Mouse (Mus musculus) urinary bladder, adult 2 months (tissue): ENCODE results near the gene Spaca1. TPM values are rescaled to one million over a fixed set of nuclear protein-coding genes. Genes with fewer than 3 reads are reported as not detected.
"Not testable (repeated sequence)": the region's sequence is repeated elsewhere in the genome, so short reads cannot be mapped to it uniquely, and the experiment has no call there.

Experiments
- DNase-seq: peaks from one replicate; pipeline ENCODE4 v3.0.0; 2022; ENCODE audit warnings: low spot score
- polyA plus RNA-seq: library from polyadenylated mRNA; depleted of rRNA; stranded (reverse); fragments of >200 nt; gene quantifications from 2 replicates; pipeline ENCODE4 v1.2.3, GENCODE M21; 2012; rRNA removed

Gene Spaca1
- polyA plus RNA-seq: 0.19 and 0.54 TPM in 2 replicates

DNA sequence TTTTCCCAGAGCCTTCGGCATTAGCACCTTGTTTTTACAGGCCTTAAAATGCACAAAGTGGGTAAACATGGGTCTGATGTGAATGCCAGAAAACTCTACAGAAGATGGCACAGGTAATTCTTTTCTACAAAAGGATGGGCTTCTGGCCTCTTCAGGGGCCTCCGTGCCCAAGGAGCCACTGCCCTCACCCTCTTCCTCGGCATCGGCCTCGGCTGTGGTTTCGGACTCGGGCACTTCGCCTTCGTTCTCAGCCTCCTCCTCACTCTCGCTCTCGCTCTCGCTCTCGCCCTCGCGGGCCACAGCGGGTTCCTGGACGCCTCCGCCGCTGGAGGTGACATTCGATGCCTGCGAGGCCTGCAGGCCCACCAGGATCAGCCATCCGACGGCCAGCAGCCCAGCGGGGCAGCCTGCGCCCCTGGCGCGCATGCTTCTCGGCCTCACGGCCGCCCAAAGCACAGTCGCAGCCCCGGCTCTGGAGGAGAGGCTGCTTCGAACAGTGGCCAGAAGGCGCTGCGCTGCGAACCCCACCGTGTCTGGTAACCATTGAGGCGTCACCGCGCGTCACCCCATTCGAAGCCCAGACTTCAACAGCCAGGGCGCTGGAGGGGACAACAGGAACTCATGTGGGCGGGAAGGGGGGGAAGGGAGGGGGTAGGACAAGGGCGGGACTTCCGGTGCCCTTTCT is at the start of gene Spaca1:
Spaca1 (minus strand) TSS at position 621 of the 685 bp plus-strand sequence.
- DNase-seq: no peak

DNA sequence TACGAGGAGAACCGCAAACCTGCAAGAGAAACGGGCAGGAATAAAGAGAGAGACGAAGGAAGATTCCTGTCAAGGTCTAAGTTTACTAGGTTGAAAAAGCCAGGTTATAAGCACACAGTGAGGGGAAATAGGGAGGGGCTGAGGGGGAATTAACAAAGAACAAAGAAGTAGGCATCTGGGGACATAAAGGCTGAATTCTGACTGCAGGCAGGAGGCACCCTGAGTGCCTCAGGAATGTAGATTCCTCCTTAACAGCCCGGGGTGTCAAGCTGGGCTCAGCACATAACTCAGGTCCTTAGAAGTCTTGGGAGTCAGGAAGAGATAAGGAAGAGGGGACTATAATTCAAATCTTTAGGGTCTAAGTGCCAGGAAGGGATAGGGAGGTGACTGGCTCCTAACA is 37.3 kb upstream of the Spaca1 start:
- not testable (repeated sequence) for DNase-seq

DNA sequence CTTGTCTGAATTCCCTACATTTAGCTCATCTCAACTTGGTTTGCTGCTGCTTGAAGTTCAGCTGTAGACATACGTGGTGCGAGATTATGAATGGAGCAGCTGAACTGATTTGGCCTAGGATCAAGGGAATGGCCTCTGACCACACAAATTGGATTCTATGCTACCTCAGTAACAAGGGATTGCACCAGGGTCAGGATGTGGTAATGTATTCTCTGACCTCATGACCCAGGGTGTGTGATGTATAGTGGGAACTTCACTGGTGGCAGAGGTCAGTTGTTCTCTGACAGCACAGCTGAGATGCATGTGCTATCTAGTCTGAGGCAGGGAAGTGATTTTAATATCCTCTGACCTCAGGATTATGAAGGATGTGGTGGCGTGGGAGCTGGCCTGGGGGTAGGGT is 31.1 kb upstream of the Spaca1 start:
- DNase-seq: no peak

GRCm38 (mm10) chr4:34069002-34069401 is 19.0 kb upstream of the Spaca1 start:
- DNase-seq: no peak

- DNase-seq: no peak
Measured at GRCm38 (mm10) chr4:34058320-34058719, 8.3 kb upstream of the Spaca1 start.

DNA sequence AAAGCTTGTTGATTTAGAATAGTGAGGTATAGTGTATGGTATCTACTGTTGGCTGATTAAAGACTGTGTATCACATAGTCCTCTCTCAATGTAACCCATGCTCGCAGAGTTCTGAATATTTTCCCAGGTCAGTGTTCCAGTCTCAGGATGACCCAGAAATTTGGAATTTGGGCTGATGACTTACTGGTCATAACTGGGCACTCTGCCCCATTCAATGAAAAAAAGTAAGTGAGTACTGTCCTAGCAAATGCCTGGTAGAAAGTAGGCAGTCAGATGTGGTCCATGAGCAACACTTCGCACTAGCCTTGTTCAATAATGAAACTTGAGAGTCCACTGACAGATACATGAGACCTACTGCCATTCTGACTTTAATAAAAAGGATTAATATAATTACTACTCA is 23.2 kb downstream of the Spaca1 start:
- no peak for DNase-seq

DNA sequence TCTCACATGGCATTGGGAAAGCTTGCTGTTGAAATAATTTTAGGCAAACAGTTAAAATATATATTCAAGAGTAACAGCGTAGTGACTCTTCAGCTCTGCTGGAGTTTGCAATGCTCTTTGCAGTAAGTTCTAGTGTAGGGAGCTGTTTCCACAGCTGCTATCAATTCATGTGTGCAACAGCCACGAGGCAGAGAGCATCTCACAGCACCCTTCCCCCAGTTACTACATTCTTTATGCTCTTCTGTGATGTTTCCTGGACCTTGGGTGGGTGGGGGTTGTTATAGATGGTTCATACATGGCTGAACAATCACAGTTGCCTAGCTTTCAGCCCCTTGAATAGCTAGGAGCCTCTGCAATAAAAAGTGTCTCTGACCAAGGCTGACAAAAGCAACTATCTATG is 28.5 kb downstream of the Spaca1 start:
- DNase-seq: no peak

DNA sequence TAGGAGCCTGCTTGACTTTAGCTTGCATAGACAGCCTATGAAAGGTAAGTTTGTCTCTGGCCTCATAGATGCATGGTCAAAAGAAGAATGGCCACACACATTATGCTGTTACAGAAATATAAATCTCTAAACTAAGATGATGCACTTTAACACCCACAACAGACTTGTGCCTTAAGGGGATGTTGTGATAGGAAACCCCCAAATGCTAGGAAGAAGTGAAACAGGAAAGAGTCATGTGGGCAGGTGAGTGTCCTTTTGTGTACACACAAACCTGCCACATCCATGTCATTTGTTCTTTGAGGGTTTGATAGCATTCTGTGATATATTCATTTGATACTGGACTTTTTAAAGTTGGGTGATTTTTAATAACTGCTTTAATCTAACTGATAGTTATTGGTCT is 53.6 kb downstream of the Spaca1 start:
- no peak for DNase-seq

- no peak for DNase-seq
Measured at GRCm38 (mm10) chr4:33992687-33993086, 57.3 kb downstream of the Spaca1 start.

DNA sequence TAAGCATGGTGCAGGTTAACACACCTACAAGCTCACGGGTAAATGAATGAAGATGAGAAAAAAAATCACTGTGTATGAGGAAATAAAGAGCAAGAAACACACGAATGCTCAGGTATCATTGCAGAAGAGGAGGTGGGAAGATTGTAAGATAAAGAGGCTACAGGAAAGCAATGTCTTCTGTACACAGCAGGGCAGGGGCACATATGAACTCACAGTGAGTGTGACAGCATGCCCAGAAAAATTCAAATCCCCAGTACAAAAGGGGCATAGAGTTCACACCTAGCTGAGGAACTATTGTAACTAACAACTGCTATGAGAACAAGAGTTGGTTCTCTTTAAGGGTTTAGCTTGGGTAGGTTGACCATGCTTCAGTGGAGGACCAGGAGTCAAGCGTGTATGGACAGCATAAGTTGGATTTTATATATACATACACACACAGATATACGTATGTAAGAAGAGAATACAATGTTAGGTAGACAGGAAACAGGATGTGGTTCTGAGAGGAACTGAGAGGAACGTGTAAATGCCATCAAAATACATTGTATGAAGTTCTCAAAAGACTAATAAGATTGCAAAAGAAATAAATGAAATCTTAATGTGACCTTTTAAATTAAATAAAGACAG is 61.4 kb downstream of the Spaca1 start:
- DNase-seq: no peak

Other genes with a start within 250 kb of the Spaca1 start
- 0.29 TPM in 2 replicates for gene Cnr1, start 125.6 kb downstream of the Spaca1 start, polyA plus RNA-seq